Mouse (Mus musculus): Measurements from ENCODE around the gene Rabgef1. TPM values are rescaled to one million over a fixed set of nuclear protein-coding genes. Genes with fewer than 3 reads are reported as not detected.
A peak's percentile ranks its signal among the peaks of the same experiment; 100 is the strongest.

Rabgef1 gene
- total RNA-seq, 1 experiment = 17.0 TPM

- no peak for TF ChIP-seq CHD2 (IDR thresholded peaks at IDR 0.05; ENCODE audit: low read depth, low read length)
- Histone ChIP-seq H3K9me3 (ENCODE audit: control insufficient read depth, insufficient read depth, low read depth, low read length) (no peaks in the 10 kb centered on the region), H3K36me3 (ENCODE audit: control insufficient read depth, insufficient read depth, low read length, poor library complexity, severe bottlenecking) (peaks cover 8% of the 10 kb centered on the region; the same call in 1 of the 2 replicates), H3K4me1 (ENCODE audit: control insufficient read depth in 2 of 2, insufficient read depth in 2 of 2, low read length in 2 of 2, poor library complexity in 1 of 2) (peaks cover 2 to 6% of the 10 kb centered on the region in 2 experiments; a peak in 3 of 4 replicates), H3K27ac (ENCODE audit: insufficient read depth, low read depth, low read length, poor library complexity, severe bottlenecking) (no peak overlapping the region), H3K4me3 (ENCODE audit: insufficient read depth in 1 of 2, low read depth in 1 of 2, low read length in 2 of 2, poor library complexity in 1 of 2, severe bottlenecking in 1 of 2) (no peak overlapping the region), H3K9ac (ENCODE audit: insufficient read depth, low read depth, low read length, poor library complexity, severe bottlenecking) (no peak overlapping the region)
- in situ Hi-C loops (cut with MboI; ENCODE audit: low sequenced_read_pairs in 2 of 2, unreplicated experiment in 2 of 2) = no loop called here
- DNase-seq (ENCODE audit: low read depth, low spot score) = no peak
Observed at GRCm38 (mm10) chr5:130193760-130194159, 22.2 kb downstream of the Rabgef1 start.

- Histone ChIP-seq H3K4me1 (ENCODE audit: control insufficient read depth in 2 of 2, insufficient read depth in 2 of 2, low read length in 2 of 2, poor library complexity in 1 of 2) (peaks cover 2 to 6% of the 10 kb centered on the region in 2 experiments; a peak in 3 of 4 replicates), H3K4me3 (ENCODE audit: insufficient read depth in 1 of 2, low read depth in 1 of 2, low read length in 2 of 2, poor library complexity in 1 of 2, severe bottlenecking in 1 of 2) (no peak overlapping the region), H3K27ac (ENCODE audit: insufficient read depth, low read depth, low read length, poor library complexity, severe bottlenecking) (no peak overlapping the region), H3K9ac (ENCODE audit: insufficient read depth, low read depth, low read length, poor library complexity, severe bottlenecking) (no peak overlapping the region), H3K36me3 (ENCODE audit: control insufficient read depth, insufficient read depth, low read length, poor library complexity, severe bottlenecking) (peaks cover 11% of the 10 kb centered on the region), H3K9me3 (ENCODE audit: control insufficient read depth, insufficient read depth, low read depth, low read length) (no peaks in the 10 kb centered on the region)
- TF ChIP-seq HCFC1 (IDR thresholded peaks at IDR 0.05; ENCODE audit: borderline replicate concordance, insufficient read depth, low read length) (no peak), MAFK (IDR thresholded peaks at IDR 0.05; ENCODE audit: insufficient read depth, low read depth, low read length) (no peak), CHD2 (IDR thresholded peaks at IDR 0.05; ENCODE audit: low read depth, low read length) (no peak), ZNF384 (IDR thresholded peaks at IDR 0.05; ENCODE audit: low read depth, low read length) (no peak), ZC3H11A (IDR thresholded peaks at IDR 0.05; ENCODE audit: borderline replicate concordance, low read depth, low read length) (no peak)
- DNase-seq (ENCODE audit: low read depth, low spot score) = no peak
- in situ Hi-C loops (cut with MboI; ENCODE audit: low sequenced_read_pairs in 2 of 2, unreplicated experiment in 2 of 2) = no loop called here
Observed at GRCm38 (mm10) chr5:130196307-130196706, 24.7 kb downstream of the Rabgef1 start.

- TF ChIP-seq HCFC1 (IDR thresholded peaks at IDR 0.05; ENCODE audit: borderline replicate concordance, insufficient read depth, low read length) (no peak), ZNF384 (IDR thresholded peaks at IDR 0.05; ENCODE audit: low read depth, low read length) (no peak), MAFK (IDR thresholded peaks at IDR 0.05; ENCODE audit: insufficient read depth, low read depth, low read length) (no peak), ZC3H11A (IDR thresholded peaks at IDR 0.05; ENCODE audit: borderline replicate concordance, low read depth, low read length) (no peak), CHD2 (IDR thresholded peaks at IDR 0.05; ENCODE audit: low read depth, low read length) (no peak)
- H3K4me1 ChIP-seq (ENCODE audit: control insufficient read depth in 2 of 2, insufficient read depth in 2 of 2, low read length in 2 of 2, poor library complexity in 1 of 2) = peaks cover 2 to 6% of the 10 kb centered on the region in 2 experiments; a peak in 3 of 4 replicates
- no peak overlapping the region for H3K9ac ChIP-seq (ENCODE audit: insufficient read depth, low read depth, low read length, poor library complexity, severe bottlenecking)
- peaks cover 9% of the 10 kb centered on the region for H3K36me3 ChIP-seq (ENCODE audit: control insufficient read depth, insufficient read depth, low read length, poor library complexity, severe bottlenecking)
- no peak for DNase-seq (ENCODE audit: low read depth, low spot score)
- no peak overlapping the region for H3K4me3 ChIP-seq (ENCODE audit: insufficient read depth in 1 of 2, low read depth in 1 of 2, low read length in 2 of 2, poor library complexity in 1 of 2, severe bottlenecking in 1 of 2)
- H3K9me3 ChIP-seq (ENCODE audit: control insufficient read depth, insufficient read depth, low read depth, low read length) = no peaks in the 10 kb centered on the region
- no peak overlapping the region for H3K27ac ChIP-seq (ENCODE audit: insufficient read depth, low read depth, low read length, poor library complexity, severe bottlenecking)
- in situ Hi-C loops (cut with MboI; ENCODE audit: low sequenced_read_pairs in 2 of 2, unreplicated experiment in 2 of 2) = no loop called here
Observed at GRCm38 (mm10) chr5:130197454-130197853, 25.9 kb downstream of the Rabgef1 start.

GRCm38 (mm10) chr5:130197981-130198380 is 26.4 kb downstream of the Rabgef1 start:
- no peak for DNase-seq (ENCODE audit: low read depth, low spot score)
- Histone ChIP-seq H3K9ac (ENCODE audit: insufficient read depth, low read depth, low read length, poor library complexity, severe bottlenecking) (no peak overlapping the region), H3K9me3 (ENCODE audit: control insufficient read depth, insufficient read depth, low read depth, low read length) (no peaks in the 10 kb centered on the region), H3K4me1 (ENCODE audit: control insufficient read depth in 2 of 2, insufficient read depth in 2 of 2, low read length in 2 of 2, poor library complexity in 1 of 2) (peaks cover 2 to 6% of the 10 kb centered on the region in 2 experiments; a peak in 3 of 4 replicates), H3K36me3 (ENCODE audit: control insufficient read depth, insufficient read depth, low read length, poor library complexity, severe bottlenecking) (peaks cover 9% of the 10 kb centered on the region), H3K27ac (ENCODE audit: insufficient read depth, low read depth, low read length, poor library complexity, severe bottlenecking) (peak overlapping the region; percentile 51; the same call in 1 of the 2 replicates), H3K4me3 (ENCODE audit: insufficient read depth in 1 of 2, low read depth in 1 of 2, low read length in 2 of 2, poor library complexity in 1 of 2, severe bottlenecking in 1 of 2) (no peak overlapping the region)
- in situ Hi-C loops (cut with MboI; ENCODE audit: low sequenced_read_pairs in 2 of 2, unreplicated experiment in 2 of 2) = no loop called here
- no peak for TF ChIP-seq CHD2 (IDR thresholded peaks at IDR 0.05; ENCODE audit: low read depth, low read length)
- no peak for TF ChIP-seq ZNF384 (IDR thresholded peaks at IDR 0.05; ENCODE audit: low read depth, low read length)
- TF ChIP-seq ZC3H11A (IDR thresholded peaks at IDR 0.05; ENCODE audit: borderline replicate concordance, low read depth, low read length) = no peak
- TF ChIP-seq HCFC1 (IDR thresholded peaks at IDR 0.05; ENCODE audit: borderline replicate concordance, insufficient read depth, low read length) = no peak
- TF ChIP-seq MAFK (IDR thresholded peaks at IDR 0.05; ENCODE audit: insufficient read depth, low read depth, low read length) = no peak
